Mouse (Mus musculus) stomach, postnatal 0 days (tissue): ENCODE data around the gene Gpbar1.

ENCODE experiments used
- CTCF ChIP-seq: IDR thresholded peaks from 2 replicates; pipeline ENCODE4 v1.5.1; 2016; ENCODE audit warnings: antibody characterized with exemption, low read depth, mild to moderate bottlenecking, moderate library complexity
- EP300 ChIP-seq: optimal IDR thresholded peaks from 2 replicates; pipeline ENCODE3; 2016; ENCODE audit warnings: antibody characterized with exemption

- TF ChIP-seq CTCF = no peak
- TF ChIP-seq EP300 = no peak
Measured at GRCm38 (mm10) chr1:74275015-74275414, 3.3 kb upstream of the Gpbar1 start.
